Mouse (Mus musculus): ENCODE data around the gene Tm4sf20. TPM values are rescaled to one million over a fixed set of nuclear protein-coding genes. Genes with fewer than 3 reads are reported as not detected.

The Tm4sf20 gene
- polyA plus RNA-seq, 1 experiment from 2014 or later = not detected

DNA sequence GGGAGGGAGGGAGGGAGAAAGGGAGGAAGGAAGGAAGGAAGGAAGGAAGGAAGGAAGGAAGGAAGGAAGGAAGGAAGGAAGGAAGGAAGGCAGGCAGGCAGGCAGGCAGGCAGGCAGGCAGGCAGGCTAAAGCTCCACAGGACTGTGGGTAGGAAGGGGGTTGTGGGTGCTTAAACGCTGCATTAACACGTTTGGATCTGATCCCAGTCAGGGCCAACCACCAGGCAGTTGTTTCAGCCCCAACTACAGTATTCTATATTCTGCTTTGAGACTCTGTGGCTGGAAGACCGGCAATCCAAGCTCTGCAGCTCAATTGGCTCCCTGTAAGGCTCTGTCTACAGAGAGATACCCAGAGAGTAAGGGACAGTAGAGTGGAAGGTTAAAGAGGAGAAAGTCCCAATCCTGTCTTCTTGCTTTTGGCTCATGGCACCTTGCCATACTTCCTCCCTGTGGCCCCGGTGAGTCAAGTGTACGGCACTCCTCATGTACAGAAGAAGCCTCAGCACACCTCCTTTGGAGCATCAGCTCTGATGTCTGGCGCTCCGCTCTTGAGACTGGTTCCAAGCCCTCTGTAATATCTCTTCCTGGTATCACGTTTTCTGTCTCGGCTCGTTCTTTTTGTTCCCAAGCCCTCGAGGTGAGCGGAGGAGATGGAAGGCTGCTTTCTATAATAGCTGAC is 33.0 kb upstream of the Tm4sf20 start:
- H3K4me3 ChIP-seq (ENCODE audit: low read depth, low read length) = no peak overlapping the region
- DNase-seq (ENCODE audit: low spot score) = no peak
- no peak for ATAC-seq (replicated peaks; ENCODE audit: low FRiP score)
- H3K9ac ChIP-seq (ENCODE audit: low read depth, low read length) = no peak overlapping the region
- no peaks in the 10 kb centered on the region for H3K36me3 ChIP-seq (ENCODE audit: control insufficient read depth, insufficient read depth, low read length)
- H3K27me3 ChIP-seq (replicated peaks; ENCODE audit: control insufficient read depth, insufficient read depth, low read length) = no peaks in the 10 kb centered on the region
- H3K27ac ChIP-seq (ENCODE audit: low read depth, low read length) = no peak overlapping the region
- 80% methylated on average over 12 of the region's 12 CpGs for WGBS
- H3K4me2 ChIP-seq = no peak overlapping the region
- H3K9me3 ChIP-seq (ENCODE audit: control insufficient read depth, low read length) = no peaks in the 10 kb centered on the region
- H3K4me1 ChIP-seq (replicated peaks; ENCODE audit: control insufficient read depth, insufficient read depth, low read length) = no peaks in the 10 kb centered on the region

DNA sequence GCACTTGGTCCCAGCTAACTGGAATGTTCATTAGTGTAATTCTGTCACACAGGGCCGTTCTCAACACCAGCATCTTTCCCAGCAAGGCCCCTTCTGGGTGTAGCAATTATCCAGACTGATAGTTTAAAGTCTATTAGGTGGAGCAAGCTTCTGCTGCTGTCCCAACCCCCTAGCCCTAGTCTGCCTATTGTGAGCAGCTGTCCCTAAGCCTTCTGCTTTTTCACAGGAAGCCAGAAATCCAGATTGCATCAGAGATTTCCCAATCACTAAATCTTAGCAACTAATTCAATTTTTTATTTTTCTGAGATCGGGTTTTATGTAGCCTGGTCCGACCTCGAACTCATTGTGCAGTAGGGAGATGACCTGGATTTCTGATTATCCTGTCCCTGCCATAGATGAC is 30.7 kb upstream of the Tm4sf20 start:
- H3K9me3 ChIP-seq (ENCODE audit: control insufficient read depth, low read length) = no peaks in the 10 kb centered on the region
- H3K4me2 ChIP-seq = no peak overlapping the region
- H3K27me3 ChIP-seq (replicated peaks; ENCODE audit: control insufficient read depth, insufficient read depth, low read length) = no peaks in the 10 kb centered on the region
- no peak overlapping the region for H3K4me3 ChIP-seq (ENCODE audit: low read depth, low read length)
- H3K4me1 ChIP-seq (replicated peaks; ENCODE audit: control insufficient read depth, insufficient read depth, low read length) = no peaks in the 10 kb centered on the region
- WGBS = 81% methylated on average over 4 of the region's 4 CpGs
- ATAC-seq (replicated peaks; ENCODE audit: low FRiP score) = no peak
- no peak overlapping the region for H3K9ac ChIP-seq (ENCODE audit: low read depth, low read length)
- no peak overlapping the region for H3K27ac ChIP-seq (ENCODE audit: low read depth, low read length)
- no peak for DNase-seq (ENCODE audit: low spot score)
- no peaks in the 10 kb centered on the region for H3K36me3 ChIP-seq (ENCODE audit: control insufficient read depth, insufficient read depth, low read length)

DNA sequence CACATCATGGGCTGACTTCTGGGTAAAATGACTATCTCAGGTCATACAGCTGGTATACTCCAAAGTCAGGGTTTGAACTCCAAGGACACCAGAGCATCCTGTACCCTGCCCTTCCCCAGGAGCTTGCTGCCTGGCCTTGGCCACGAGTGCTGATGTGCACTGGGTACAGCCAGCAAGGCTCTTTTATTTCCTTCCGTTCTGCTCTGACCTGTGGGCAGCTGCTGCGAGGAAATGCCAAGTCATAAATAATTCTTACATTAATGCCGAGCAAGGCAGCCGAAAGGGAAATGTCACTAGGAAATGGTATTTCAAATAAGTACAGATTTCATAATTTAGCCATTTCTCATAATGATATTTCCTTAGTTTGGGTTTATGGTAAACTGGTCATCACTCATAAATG is 30.0 kb upstream of the Tm4sf20 start:
- H3K4me1 ChIP-seq (replicated peaks; ENCODE audit: control insufficient read depth, insufficient read depth, low read length) = no peaks in the 10 kb centered on the region
- H3K36me3 ChIP-seq (ENCODE audit: control insufficient read depth, insufficient read depth, low read length) = no peaks in the 10 kb centered on the region
- H3K27me3 ChIP-seq (replicated peaks; ENCODE audit: control insufficient read depth, insufficient read depth, low read length) = no peaks in the 10 kb centered on the region
- no peak overlapping the region for H3K4me3 ChIP-seq (ENCODE audit: low read depth, low read length)
- H3K9me3 ChIP-seq (ENCODE audit: control insufficient read depth, low read length) = no peaks in the 10 kb centered on the region
- H3K4me2 ChIP-seq = no peak overlapping the region
- ATAC-seq (replicated peaks; ENCODE audit: low FRiP score) (no peak), DNase-seq (ENCODE audit: low spot score) (no peak)
- WGBS = 67% methylated on average over 5 of the region's 5 CpGs
- no peak overlapping the region for H3K27ac ChIP-seq (ENCODE audit: low read depth, low read length)
- no peak overlapping the region for H3K9ac ChIP-seq (ENCODE audit: low read depth, low read length)

DNA sequence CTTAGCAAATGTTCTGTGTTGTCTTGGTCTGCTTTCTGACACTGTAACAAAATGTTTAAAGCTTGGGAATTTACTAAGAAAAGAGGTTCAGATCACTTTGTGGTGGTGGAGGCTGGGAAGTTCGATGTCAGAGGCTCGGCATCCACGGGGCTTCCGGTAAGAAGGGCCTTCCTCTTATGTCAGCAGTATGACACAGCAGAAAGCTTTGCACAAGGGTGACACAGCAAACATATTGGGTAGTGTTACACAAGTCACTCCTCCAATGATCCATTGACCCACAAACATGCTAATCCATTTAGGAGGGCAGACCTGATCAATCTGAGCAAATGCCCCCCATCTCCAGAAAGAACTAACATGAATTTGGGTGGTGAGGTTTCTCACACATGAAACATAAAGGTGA is 28.8 kb upstream of the Tm4sf20 start:
- DNase-seq (ENCODE audit: low spot score) = no peak
- Histone ChIP-seq H3K27me3 (replicated peaks; ENCODE audit: control insufficient read depth, insufficient read depth, low read length) (no peaks in the 10 kb centered on the region), H3K4me2 (no peak overlapping the region), H3K9me3 (ENCODE audit: control insufficient read depth, low read length) (no peaks in the 10 kb centered on the region), H3K27ac (ENCODE audit: low read depth, low read length) (no peak overlapping the region), H3K4me1 (replicated peaks; ENCODE audit: control insufficient read depth, insufficient read depth, low read length) (no peaks in the 10 kb centered on the region), H3K4me3 (ENCODE audit: low read depth, low read length) (no peak overlapping the region), H3K36me3 (ENCODE audit: control insufficient read depth, insufficient read depth, low read length) (no peaks in the 10 kb centered on the region), H3K9ac (ENCODE audit: low read depth, low read length) (no peak overlapping the region)
- ATAC-seq (replicated peaks; ENCODE audit: low FRiP score) = no peak
- WGBS = 63% methylated on average over 4 of the region's 4 CpGs

DNA sequence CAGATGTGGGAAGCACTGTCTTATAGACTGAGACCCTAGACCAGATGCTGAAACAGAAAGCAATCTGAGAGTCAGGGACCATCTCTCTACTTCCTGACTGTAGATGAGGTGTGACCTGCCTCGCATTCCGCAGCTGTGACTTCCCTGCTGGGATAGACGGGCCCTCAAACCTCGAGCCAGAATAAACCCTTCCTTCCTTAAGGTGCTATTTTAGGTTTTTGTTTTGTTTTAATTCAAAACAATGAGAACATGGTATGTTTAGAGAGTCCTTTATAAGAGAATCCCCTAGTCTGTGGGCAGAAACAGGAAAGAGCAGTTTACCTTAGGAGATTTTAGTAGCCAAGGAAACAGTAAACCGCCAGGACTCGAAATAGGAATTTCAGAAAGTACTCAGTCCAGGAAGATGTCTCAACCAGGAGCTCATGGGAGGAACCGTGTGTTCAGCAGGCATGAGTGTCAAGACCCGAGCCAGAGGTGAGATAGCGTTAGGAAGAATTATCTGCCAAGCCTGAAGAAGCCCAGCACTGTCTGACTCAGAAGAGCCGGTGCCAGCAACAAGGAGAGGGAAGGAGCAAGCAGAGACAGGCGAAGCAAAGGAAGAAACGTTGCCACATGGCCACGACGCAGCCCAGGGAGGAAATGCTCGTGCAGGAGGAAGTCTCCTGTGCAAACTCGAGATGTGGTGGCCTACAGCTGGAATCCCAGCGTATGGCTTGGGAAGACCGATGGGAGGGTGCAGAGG is 27.6 kb upstream of the Tm4sf20 start:
- no peak overlapping the region for H3K9ac ChIP-seq (ENCODE audit: low read depth, low read length)
- 42% methylated on average over 18 of the region's 18 CpGs for WGBS
- H3K4me1 ChIP-seq (replicated peaks; ENCODE audit: control insufficient read depth, insufficient read depth, low read length) = no peaks in the 10 kb centered on the region
- no peaks in the 10 kb centered on the region for H3K9me3 ChIP-seq (ENCODE audit: control insufficient read depth, low read length)
- no peaks in the 10 kb centered on the region for H3K27me3 ChIP-seq (replicated peaks; ENCODE audit: control insufficient read depth, insufficient read depth, low read length)
- no peak overlapping the region for H3K4me3 ChIP-seq (ENCODE audit: low read depth, low read length)
- no peak for ATAC-seq (replicated peaks; ENCODE audit: low FRiP score)
- no peak for DNase-seq (ENCODE audit: low spot score)
- no peak overlapping the region for H3K27ac ChIP-seq (ENCODE audit: low read depth, low read length)
- no peak overlapping the region for H3K4me2 ChIP-seq
- H3K36me3 ChIP-seq (ENCODE audit: control insufficient read depth, insufficient read depth, low read length) = no peaks in the 10 kb centered on the region

DNA sequence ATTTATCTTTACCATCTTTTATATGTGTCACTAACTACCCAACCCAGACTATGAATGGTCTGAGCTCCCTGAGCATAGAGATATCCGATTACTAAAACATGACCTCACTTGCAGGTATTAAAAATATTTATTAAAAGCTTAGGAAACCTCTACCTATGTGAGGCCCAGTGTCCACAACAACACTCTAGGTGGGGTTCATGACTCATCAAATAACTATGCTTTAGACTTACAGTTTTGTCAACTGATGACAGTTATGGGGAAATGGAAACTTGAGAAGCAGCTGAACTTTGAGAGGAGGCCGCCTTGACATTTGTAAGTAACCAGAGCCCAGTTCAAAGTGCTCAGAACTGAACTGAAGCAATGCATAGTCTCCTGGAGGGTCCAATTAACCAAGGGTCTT is 26.9 kb upstream of the Tm4sf20 start:
- ATAC-seq (replicated peaks; ENCODE audit: low FRiP score) = no peak
- H3K27ac ChIP-seq (ENCODE audit: low read depth, low read length) = no peak overlapping the region
- 87% methylated on average over 2 of the region's 2 CpGs for WGBS
- no peak for DNase-seq (ENCODE audit: low spot score)
- H3K4me3 ChIP-seq (ENCODE audit: low read depth, low read length) = no peak overlapping the region
- no peaks in the 10 kb centered on the region for H3K27me3 ChIP-seq (replicated peaks; ENCODE audit: control insufficient read depth, insufficient read depth, low read length)
- no peaks in the 10 kb centered on the region for H3K36me3 ChIP-seq (ENCODE audit: control insufficient read depth, insufficient read depth, low read length)
- H3K9ac ChIP-seq (ENCODE audit: low read depth, low read length) = no peak overlapping the region
- H3K4me2 ChIP-seq = no peak overlapping the region
- no peaks in the 10 kb centered on the region for H3K4me1 ChIP-seq (replicated peaks; ENCODE audit: control insufficient read depth, insufficient read depth, low read length)
- no peaks in the 10 kb centered on the region for H3K9me3 ChIP-seq (ENCODE audit: control insufficient read depth, low read length)

DNA sequence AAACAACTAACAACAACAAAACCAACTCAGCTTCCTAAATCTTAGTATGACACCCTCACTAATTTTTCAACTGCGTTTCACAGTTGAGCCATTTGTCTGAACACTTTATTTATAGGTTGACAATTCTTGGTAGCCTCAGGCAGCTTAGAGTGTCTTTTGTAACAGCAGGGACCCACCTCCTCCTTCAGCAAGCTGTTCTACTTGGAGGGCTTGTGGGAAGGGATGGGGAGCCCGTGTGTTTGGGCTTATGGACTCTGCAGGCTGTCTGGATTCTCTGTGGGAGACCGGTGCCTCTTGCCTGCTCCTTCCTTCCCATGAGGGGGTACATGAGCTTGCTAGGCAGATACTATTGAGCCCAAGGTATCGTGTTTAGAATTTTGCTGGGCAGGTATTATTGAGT is 25.7 kb upstream of the Tm4sf20 start:
- H3K4me3 ChIP-seq (ENCODE audit: low read depth, low read length) = no peak overlapping the region
- WGBS = 73% methylated on average over 4 of the region's 4 CpGs
- H3K4me1 ChIP-seq (replicated peaks; ENCODE audit: control insufficient read depth, insufficient read depth, low read length) = no peaks in the 10 kb centered on the region
- ATAC-seq (replicated peaks; ENCODE audit: low FRiP score) (no peak), DNase-seq (ENCODE audit: low spot score) (no peak)
- no peaks in the 10 kb centered on the region for H3K27me3 ChIP-seq (replicated peaks; ENCODE audit: control insufficient read depth, insufficient read depth, low read length)
- H3K36me3 ChIP-seq (ENCODE audit: control insufficient read depth, insufficient read depth, low read length) = no peaks in the 10 kb centered on the region
- no peak overlapping the region for H3K27ac ChIP-seq (ENCODE audit: low read depth, low read length)
- H3K9me3 ChIP-seq (ENCODE audit: control insufficient read depth, low read length) = no peaks in the 10 kb centered on the region
- no peak overlapping the region for H3K9ac ChIP-seq (ENCODE audit: low read depth, low read length)
- H3K4me2 ChIP-seq = no peak overlapping the region

DNA sequence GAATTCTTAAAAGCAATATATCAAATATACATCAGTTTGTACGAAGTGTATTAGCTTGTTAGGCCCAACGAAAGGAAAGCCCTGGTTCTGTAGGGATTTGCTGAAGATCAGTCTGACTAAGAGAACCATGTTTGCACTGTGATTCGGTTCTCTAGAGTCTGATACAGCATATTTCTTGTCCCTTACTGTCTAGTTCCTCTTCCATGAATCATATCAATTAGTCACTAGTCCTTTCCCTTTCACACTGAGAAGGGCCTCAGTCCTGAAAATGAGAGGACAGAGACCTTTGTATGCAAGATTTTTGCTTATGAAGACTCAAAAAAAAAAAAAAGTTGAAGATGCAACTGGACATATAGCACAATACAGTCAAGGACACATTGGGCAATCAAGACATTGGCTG is 24.8 kb upstream of the Tm4sf20 start:
- 84% methylated on average over 3 of the region's 3 CpGs for WGBS
- ATAC-seq (replicated peaks; ENCODE audit: low FRiP score) = no peak

DNA sequence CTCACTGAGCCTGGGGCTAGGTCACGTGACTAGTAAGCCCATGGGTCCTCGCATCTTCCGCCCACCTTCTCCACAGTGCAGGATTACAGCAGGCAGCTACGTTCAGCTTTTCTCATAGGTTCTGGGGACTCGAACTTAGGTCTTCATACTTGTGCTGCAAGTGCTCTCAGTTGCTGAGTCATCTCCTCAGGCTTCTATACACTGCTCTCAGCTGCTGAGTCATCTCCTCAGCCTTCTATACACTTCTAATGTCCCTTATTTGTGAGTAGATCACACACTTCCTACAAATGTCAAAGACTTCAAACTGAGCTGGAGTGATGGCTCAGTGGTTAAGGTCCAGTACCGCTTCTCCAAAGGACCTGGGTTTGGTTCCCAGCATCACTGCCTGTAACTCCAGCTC is 24.0 kb upstream of the Tm4sf20 start:
- 87% methylated on average over 6 of the region's 6 CpGs for WGBS
- no peaks in the 10 kb centered on the region for H3K36me3 ChIP-seq (ENCODE audit: control insufficient read depth, insufficient read depth, low read length)
- no peak overlapping the region for H3K27ac ChIP-seq (ENCODE audit: low read depth, low read length)
- H3K27me3 ChIP-seq (replicated peaks; ENCODE audit: control insufficient read depth, insufficient read depth, low read length) = no peaks in the 10 kb centered on the region
- H3K4me1 ChIP-seq (replicated peaks; ENCODE audit: control insufficient read depth, insufficient read depth, low read length) = no peaks in the 10 kb centered on the region
- H3K9ac ChIP-seq (ENCODE audit: low read depth, low read length) = no peak overlapping the region
- no peak overlapping the region for H3K4me3 ChIP-seq (ENCODE audit: low read depth, low read length)
- DNase-seq (ENCODE audit: low spot score) (no peak), ATAC-seq (replicated peaks; ENCODE audit: low FRiP score) (no peak)
- H3K9me3 ChIP-seq (ENCODE audit: control insufficient read depth, low read length) = no peaks in the 10 kb centered on the region
- H3K4me2 ChIP-seq = no peak overlapping the region

More for the DNA sequence above, 24.8 kb upstream of the Tm4sf20 start:
- no peak overlapping the region for H3K4me3 ChIP-seq (ENCODE audit: low read depth, low read length)
- no peak overlapping the region for H3K4me2 ChIP-seq
- no peak overlapping the region for H3K9ac ChIP-seq (ENCODE audit: low read depth, low read length)
- H3K27ac ChIP-seq (ENCODE audit: low read depth, low read length) = no peak overlapping the region
- no peak for DNase-seq (ENCODE audit: low spot score)
- H3K4me1 ChIP-seq (replicated peaks; ENCODE audit: control insufficient read depth, insufficient read depth, low read length) = no peaks in the 10 kb centered on the region
- no peaks in the 10 kb centered on the region for H3K9me3 ChIP-seq (ENCODE audit: control insufficient read depth, low read length)
- no peaks in the 10 kb centered on the region for H3K36me3 ChIP-seq (ENCODE audit: control insufficient read depth, insufficient read depth, low read length)
- no peaks in the 10 kb centered on the region for H3K27me3 ChIP-seq (replicated peaks; ENCODE audit: control insufficient read depth, insufficient read depth, low read length)
